Mouse (Mus musculus): ENCODE results near the gene Frs3.

The Frs3 gene

DNA sequence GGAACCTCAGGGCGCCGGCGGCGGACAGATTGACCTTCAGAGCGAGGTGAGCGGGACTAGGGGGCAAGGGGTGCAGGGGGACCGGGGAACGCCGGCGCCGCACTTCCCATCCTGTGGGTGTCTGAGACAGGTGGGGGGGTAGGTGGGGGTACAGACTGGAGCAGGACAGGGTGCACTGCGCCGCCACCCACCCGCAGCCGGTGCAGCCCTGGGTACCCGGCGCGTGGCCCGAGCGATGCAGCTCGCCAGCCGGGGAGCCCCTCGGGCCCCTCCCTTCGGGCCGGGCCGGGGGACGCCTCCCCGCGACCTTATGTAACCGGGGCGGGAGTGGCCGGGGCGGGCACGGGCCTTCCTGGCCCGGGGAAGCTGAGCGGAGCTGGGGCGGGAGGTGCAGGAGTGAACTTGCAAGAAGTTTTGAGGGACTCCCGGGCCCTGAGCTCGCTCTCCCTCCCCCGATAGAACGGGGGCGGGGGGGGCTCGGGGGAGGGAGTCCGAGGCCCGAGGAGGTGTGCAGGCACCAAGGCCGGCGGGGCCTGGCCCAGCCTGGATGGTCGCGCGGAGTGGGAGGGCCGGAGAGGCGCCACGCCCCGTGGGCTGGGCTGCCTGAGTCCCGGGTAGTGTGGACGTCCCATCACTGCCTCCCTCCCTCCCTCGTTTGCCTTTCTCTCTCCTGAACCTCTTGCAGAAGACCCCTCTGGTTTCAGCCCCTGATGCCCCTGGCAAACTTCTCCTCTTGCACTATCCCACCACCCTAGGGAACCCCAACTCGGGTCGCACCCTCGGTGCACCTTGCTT lies 48.6 kb downstream of the Frs3 start:
- peak; percentile 82 for DNase-seq

DNA sequence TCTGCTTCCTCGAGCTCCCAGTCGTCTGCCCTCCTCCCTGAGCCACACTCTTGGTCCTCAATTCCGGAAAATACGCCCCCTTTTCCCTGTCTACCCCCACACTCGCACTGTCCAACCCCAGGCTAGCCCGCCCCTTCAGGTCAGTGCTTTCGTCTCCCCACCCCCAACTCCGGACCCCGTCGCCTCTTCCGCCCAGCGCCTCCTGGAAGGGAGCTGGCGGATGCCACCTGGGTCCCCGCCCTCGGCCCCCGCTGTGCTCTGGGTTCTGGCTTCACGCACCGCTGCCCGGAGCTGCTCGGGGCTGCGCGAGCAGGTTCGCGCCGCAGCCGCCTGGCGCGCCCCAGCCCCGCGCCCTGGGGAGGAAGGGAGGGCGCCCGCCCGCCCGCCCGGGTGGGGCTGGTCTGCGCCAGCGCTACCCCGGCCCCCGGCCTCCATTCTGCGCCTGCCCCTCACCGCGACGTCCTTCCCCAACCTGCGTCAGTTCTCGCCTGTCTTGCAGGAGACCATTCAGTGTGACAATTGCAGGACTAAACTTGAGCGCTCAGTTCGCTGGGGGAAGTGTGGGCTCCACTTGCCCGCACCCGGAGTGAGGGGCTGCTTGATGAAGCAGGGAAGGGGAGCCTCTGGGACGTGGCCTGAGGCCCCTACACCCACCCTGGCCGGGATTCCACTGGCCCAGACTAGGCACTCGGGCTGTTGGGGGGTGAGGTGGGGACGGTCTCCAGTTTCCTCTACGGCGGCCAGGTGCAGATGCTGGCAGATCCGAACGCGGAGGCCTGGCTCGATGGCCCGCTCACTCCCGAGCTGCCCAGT lies 49.4 kb downstream of the Frs3 start:
- DNase-seq: peak; percentile 56

GRCm38 (mm10) chr17:47738879-47739798 lies 50.3 kb downstream of the Frs3 start:
- no peak for DNase-seq

- DNase-seq: no peak
These were observed 51.4 kb downstream of the Frs3 start for GRCm38 (mm10) chr17:47740186-47740585.

DNA sequence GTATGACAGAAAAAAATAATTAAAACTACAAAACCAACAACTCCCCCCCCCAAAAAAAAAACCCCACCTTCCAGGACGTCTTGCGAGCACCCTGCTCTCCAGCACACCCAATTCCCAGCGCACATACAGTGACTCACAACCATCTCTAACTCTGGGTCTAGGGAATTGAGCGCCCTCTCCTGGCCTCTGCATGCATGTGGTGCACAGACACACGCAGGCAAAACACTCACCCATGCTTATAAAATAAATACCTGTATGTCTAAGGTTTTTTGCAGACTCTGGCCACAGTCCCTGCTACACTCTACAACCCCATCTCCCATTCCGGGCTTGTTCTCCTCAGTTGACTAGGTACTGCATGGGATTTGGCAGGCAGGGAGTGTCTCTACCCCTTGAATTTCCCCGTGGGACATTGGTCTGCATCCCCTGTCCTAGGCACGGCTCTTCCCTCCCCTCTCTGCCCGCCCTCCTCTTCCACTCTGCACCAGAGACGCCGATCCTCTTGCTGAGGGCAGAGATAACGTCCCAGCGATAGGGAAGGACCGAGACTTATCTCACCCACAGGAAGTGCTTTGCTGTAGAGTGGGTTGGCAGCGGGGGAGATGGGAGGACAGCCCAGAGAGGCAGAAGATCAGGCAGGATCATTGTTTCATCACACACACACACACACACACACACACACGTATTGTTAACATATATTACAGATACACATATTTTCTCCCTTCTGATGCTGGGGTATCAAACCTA lies 54.3 kb downstream of the Frs3 start:
- peak; percentile 74 for DNase-seq

DNA sequence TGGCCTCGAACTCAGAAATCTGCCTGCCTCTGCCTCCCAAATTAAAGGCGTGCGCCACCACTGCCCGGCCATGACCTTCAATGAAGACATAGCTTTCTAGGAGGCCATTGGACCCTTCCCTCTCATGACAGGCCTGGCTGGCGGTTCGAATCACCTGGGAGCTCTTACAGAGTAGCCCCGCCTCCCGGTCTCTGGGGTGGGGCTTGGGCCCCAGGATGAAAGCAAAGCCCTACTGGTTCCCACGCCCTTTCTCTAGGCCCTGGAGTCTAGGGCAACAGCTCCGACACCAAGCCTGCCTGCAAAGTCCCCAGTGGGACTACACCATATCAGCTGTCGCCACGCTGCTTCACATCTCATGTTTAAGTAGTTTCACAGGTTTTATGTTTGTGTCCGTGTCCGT lies 55.3 kb downstream of the Frs3 start:
- DNase-seq: no peak

DNA sequence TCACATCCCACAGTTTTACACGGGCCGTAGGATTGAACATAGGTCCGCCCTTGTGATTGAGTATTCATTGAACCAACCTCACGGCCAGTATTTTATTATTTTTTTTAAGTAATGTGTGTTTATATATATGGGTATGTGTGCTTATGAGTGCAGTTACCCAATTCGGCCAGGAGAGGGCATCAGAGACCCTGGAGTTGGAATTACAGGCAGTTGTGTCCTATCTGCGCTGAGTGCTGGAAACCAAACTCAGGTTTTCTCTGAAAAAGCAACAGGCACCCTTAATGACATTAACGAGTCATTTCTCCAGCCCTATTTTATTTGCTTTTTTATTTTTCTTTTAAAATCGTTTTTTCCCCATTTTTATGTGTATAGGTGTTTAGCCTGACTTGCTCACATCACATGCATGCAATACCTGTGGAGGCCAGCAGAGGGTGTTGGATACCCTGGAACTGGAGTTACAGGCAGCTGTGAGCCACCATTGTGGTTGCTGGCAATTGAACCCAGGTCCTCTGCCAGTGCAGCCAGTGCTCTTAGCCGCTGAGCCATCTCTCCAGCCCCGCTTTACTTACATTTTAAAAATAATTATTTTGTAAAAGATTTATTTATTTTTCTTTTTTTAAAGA lies 56.0 kb downstream of the Frs3 start:
- DNase-seq: peak; percentile 55

- DNase-seq: no peak
These were observed 60.1 kb downstream of the Frs3 start for GRCm38 (mm10) chr17:47748791-47749553.

DNA sequence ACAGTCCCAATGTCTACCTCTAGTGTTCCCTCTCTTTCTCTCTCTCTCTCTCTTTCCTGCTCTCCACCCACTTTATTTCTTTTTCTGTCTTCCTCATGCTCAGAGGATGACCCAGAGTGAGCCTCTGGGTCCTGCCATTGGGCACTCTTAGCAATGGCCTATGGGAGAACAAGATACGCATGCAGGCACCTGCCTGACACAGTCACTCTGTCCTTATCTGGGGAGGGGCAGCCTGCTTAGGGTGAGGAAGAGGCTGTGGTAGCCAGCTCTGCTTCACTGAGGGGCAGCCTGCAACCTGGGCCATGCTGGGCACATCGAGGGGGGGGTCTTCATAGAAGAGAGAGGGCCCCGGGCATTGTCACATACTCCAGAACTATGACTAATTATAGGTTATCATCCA lies 60.8 kb downstream of the Frs3 start:
- DNase-seq: peak; percentile 56

- no peak for DNase-seq
These were observed 61.3 kb downstream of the Frs3 start for GRCm38 (mm10) chr17:47750101-47750500.

GRCm38 (mm10) chr17:47751811-47752210 lies 63.0 kb downstream of the Frs3 start:
- no peak for DNase-seq

DNA sequence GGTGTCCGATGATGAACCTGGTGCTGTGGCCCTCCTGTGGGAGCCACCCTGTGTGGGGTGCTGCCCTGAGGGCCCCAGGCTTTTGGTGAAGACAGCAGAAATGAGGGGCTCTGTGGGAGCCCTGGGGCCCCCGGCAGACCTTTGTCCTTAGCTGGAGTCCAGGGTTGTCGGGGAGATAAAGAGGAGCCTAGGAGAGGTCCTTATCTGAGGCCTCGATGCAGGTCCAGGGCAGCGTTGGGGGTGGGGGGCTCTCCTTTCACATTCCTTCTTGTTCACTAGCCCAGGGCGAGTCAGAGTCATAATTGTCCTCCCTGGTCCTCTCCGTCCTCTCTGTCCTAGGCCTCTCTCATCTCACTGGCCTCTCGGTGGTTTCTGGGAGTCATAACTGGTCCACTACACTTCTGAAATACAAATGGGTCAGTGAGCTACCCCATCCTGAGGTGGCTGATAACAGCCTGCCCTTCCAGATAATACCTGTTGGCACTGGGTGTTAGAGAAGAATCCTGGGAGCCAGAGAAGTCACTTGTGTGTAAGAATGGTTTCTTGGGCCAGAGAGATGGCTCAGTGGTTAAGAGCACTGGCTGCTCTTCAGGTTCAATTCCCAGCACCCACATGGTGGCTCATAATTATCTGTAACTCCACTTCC lies 64.4 kb downstream of the Frs3 start:
- peak; percentile 48 for DNase-seq
